Mouse (Mus musculus): Measurements from ENCODE around the gene Ubxn10. TPM values are rescaled to one million over a fixed set of nuclear protein-coding genes. Genes with fewer than 3 reads are reported as not detected.

Ubxn10 gene
- polyA plus RNA-seq, 1 experiment from 2014 or later, result 6.6 TPM

DNA sequence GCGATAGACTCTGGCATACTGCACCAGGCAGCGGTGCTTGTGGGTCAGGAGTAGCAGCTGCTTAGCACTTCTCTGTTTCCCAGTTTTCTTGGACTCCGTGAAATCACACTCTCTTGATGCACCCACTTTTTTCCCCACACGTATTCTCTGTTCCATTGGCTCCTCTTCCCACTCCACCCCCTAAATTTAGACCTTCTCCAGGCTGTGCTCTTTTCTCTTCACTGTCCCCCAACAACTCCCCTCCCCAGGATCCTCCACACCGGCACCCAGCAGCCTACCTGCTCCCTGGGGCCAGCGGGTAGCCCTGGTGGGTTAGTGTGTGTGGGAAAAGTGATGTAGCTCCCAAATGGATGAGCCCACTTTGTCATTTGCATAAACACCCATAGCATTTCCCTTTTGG lies 51.2 kb downstream of the Ubxn10 start:
- 72% methylated on average over 6 of the region's 6 CpGs for WGBS
- Histone ChIP-seq H3K27me3 (ENCODE audit: control insufficient read depth, insufficient read depth, low read depth, low read length) (peaks cover 5% of the 10 kb centered on the region), H3K36me3 (ENCODE audit: control insufficient read depth, insufficient read depth, low read length) (no peaks in the 10 kb centered on the region), H3K4me1 (replicated peaks; ENCODE audit: control insufficient read depth, insufficient read depth, low read length) (no peaks in the 10 kb centered on the region), H3K27ac (ENCODE audit: low read length) (no peak overlapping the region), H3K4me3 (ENCODE audit: low read length) (no peak overlapping the region), H3K9me3 (ENCODE audit: control insufficient read depth, low read length) (no peaks in the 10 kb centered on the region), H3K4me2 (ENCODE audit: low read depth, low read length) (no peak overlapping the region), H3K9ac (ENCODE audit: low read length) (no peak overlapping the region)
- no peak for ATAC-seq (ENCODE audit: low read depth)

DNA sequence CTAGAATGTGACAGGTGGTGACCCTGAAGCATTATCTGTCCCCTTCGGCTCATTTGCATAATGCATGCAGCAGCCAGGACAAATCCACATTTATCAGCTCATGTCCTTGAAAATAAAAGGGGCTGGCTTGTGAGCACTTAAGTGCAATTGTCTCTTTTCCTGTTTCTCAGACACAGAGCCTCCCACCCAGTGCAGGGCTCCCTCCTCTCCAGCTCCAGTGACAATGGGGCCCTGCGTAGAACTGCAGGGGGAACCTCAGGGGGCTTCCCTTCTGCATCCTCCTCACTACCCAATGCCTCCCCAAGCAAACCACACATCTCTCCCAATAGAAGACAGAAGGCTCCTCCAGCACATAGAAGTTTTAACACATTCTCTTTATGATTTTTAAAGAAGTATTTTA lies 54.2 kb downstream of the Ubxn10 start:
- Histone ChIP-seq H3K9me3 (ENCODE audit: control insufficient read depth, low read length) (no peaks in the 10 kb centered on the region), H3K4me3 (ENCODE audit: low read length) (no peak overlapping the region), H3K36me3 (ENCODE audit: control insufficient read depth, insufficient read depth, low read length) (no peaks in the 10 kb centered on the region), H3K9ac (ENCODE audit: low read length) (no peak overlapping the region), H3K27ac (ENCODE audit: low read length) (no peak overlapping the region), H3K4me1 (replicated peaks; ENCODE audit: control insufficient read depth, insufficient read depth, low read length) (no peaks in the 10 kb centered on the region), H3K27me3 (ENCODE audit: control insufficient read depth, insufficient read depth, low read depth, low read length) (no peaks in the 10 kb centered on the region), H3K4me2 (ENCODE audit: low read depth, low read length) (no peak overlapping the region)
- ATAC-seq (ENCODE audit: low read depth), result no peak
- WGBS, result 63% methylated on average over 2 of the region's 2 CpGs

DNA sequence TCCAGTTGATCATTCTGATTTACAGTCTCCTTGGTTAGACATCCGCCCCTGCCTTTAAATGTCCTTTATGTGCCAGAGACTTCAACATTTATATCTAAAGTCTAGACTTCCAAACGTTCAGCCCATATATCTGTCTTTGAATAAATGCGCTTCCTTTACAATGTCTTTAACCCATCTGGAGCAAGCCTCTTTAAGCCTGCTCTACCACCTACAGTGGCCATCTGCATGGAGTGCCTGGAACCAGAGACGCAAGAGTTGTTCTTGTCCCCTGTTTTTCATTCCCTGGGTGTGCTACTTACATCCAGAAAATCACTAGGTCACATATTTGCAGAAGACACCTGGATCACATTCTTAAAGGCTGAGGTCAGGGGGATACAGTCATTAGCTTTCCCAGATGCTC lies 56.8 kb downstream of the Ubxn10 start:
- Histone ChIP-seq H3K27me3 (ENCODE audit: control insufficient read depth, insufficient read depth, low read depth, low read length) (no peaks in the 10 kb centered on the region), H3K27ac (ENCODE audit: low read length) (no peak overlapping the region), H3K4me1 (replicated peaks; ENCODE audit: control insufficient read depth, insufficient read depth, low read length) (no peaks in the 10 kb centered on the region), H3K4me3 (ENCODE audit: low read length) (no peak overlapping the region), H3K36me3 (ENCODE audit: control insufficient read depth, insufficient read depth, low read length) (no peaks in the 10 kb centered on the region), H3K4me2 (ENCODE audit: low read depth, low read length) (no peak overlapping the region), H3K9ac (ENCODE audit: low read length) (no peak overlapping the region), H3K9me3 (ENCODE audit: control insufficient read depth, low read length) (no peaks in the 10 kb centered on the region)
- WGBS, result 68% methylated on average over 4 of the region's 4 CpGs
- no peak for ATAC-seq (ENCODE audit: low read depth)

DNA sequence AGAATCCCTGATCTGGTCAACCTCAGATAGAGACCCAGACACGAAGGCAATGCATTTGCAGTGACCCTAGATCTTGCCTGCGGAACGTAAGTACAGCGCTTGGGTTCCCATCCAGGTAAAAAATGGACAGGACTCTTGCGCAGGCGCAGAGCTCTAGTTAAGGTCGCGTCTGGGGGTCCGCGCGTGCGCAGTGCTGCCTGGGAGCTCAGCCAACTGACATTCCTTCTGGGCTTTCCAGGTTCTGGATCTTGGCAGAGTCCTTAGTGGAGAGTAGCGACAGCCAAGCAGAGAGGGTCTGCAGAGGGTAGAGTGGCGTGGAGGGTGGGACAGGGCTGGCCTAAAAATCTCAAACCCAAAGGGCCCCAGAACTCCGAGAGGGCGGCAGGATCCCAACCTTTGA lies 59.4 kb downstream of the Ubxn10 start:
- Histone ChIP-seq H3K4me3 (ENCODE audit: low read length) (no peak overlapping the region), H3K9ac (ENCODE audit: low read length) (no peak overlapping the region), H3K4me1 (replicated peaks; ENCODE audit: control insufficient read depth, insufficient read depth, low read length) (no peaks in the 10 kb centered on the region), H3K36me3 (ENCODE audit: control insufficient read depth, insufficient read depth, low read length) (no peaks in the 10 kb centered on the region), H3K27ac (ENCODE audit: low read length) (no peak overlapping the region), H3K27me3 (ENCODE audit: control insufficient read depth, insufficient read depth, low read depth, low read length) (no peaks in the 10 kb centered on the region), H3K9me3 (ENCODE audit: control insufficient read depth, low read length) (no peaks in the 10 kb centered on the region), H3K4me2 (ENCODE audit: low read depth, low read length) (no peak overlapping the region)
- 15% methylated on average over 16 of the region's 16 CpGs for WGBS
- no peak for ATAC-seq (ENCODE audit: low read depth)

DNA sequence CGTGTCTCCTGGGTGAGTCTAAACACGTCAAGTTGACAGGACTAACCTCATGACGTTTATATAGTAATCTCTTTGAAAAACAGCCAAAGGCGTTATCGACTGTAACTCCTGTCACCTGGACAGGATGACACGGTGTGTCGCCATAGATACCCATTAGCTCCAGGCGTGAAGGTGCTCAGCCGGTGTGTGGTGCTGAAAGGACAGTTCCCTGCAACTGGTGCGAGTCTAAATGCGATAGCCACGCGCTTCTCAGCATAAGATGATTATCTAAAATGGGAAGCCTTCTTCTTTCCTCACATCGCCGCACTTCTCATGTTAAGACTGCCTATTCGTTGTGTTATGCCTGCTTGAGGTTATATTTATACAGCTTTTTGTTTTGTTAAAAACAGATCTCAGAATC lies 60.5 kb downstream of the Ubxn10 start:
- no peaks in the 10 kb centered on the region for H3K27me3 ChIP-seq (ENCODE audit: control insufficient read depth, insufficient read depth, low read depth, low read length)
- no peaks in the 10 kb centered on the region for H3K4me1 ChIP-seq (replicated peaks; ENCODE audit: control insufficient read depth, insufficient read depth, low read length)
- no peaks in the 10 kb centered on the region for H3K9me3 ChIP-seq (ENCODE audit: control insufficient read depth, low read length)
- no peak overlapping the region for H3K9ac ChIP-seq (ENCODE audit: low read length)
- H3K36me3 ChIP-seq (ENCODE audit: control insufficient read depth, insufficient read depth, low read length), result no peaks in the 10 kb centered on the region
- H3K4me2 ChIP-seq (ENCODE audit: low read depth, low read length), result no peak overlapping the region
- no peak overlapping the region for H3K27ac ChIP-seq (ENCODE audit: low read length)
- no peak for ATAC-seq (ENCODE audit: low read depth)
- H3K4me3 ChIP-seq (ENCODE audit: low read length), result no peak overlapping the region
- WGBS, result 10% methylated on average over 16 of the region's 16 CpGs

DNA sequence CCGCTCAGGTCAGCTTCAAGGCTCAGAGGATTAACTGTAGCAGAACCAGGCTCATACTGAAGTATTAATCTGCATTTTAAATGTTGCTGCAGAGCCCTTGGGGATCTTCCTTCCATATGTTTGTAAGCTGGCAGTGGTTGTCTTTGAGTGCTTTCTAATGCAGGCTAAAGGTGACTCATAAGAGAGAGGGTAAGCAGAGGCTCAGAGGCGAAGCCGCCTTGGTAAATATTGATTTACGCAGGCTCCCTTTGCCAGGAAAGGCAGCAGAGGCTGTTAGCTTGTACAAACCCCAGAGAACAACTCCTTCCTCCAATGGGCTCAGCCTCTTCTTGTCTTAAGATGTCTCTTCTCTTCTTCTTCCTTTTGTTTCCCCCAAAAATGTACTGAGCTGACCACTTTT lies 64.8 kb downstream of the Ubxn10 start:
- H3K4me3 ChIP-seq (ENCODE audit: low read length), result no peak overlapping the region
- no peaks in the 10 kb centered on the region for H3K36me3 ChIP-seq (ENCODE audit: control insufficient read depth, insufficient read depth, low read length)
- no peaks in the 10 kb centered on the region for H3K27me3 ChIP-seq (ENCODE audit: control insufficient read depth, insufficient read depth, low read depth, low read length)
- no peak overlapping the region for H3K4me2 ChIP-seq (ENCODE audit: low read depth, low read length)
- 30% methylated on average over 4 of the region's 4 CpGs for WGBS
- no peak overlapping the region for H3K27ac ChIP-seq (ENCODE audit: low read length)
- ATAC-seq (ENCODE audit: low read depth), result no peak
- H3K9me3 ChIP-seq (ENCODE audit: control insufficient read depth, low read length), result no peaks in the 10 kb centered on the region
- no peaks in the 10 kb centered on the region for H3K4me1 ChIP-seq (replicated peaks; ENCODE audit: control insufficient read depth, insufficient read depth, low read length)
- no peak overlapping the region for H3K9ac ChIP-seq (ENCODE audit: low read length)

DNA sequence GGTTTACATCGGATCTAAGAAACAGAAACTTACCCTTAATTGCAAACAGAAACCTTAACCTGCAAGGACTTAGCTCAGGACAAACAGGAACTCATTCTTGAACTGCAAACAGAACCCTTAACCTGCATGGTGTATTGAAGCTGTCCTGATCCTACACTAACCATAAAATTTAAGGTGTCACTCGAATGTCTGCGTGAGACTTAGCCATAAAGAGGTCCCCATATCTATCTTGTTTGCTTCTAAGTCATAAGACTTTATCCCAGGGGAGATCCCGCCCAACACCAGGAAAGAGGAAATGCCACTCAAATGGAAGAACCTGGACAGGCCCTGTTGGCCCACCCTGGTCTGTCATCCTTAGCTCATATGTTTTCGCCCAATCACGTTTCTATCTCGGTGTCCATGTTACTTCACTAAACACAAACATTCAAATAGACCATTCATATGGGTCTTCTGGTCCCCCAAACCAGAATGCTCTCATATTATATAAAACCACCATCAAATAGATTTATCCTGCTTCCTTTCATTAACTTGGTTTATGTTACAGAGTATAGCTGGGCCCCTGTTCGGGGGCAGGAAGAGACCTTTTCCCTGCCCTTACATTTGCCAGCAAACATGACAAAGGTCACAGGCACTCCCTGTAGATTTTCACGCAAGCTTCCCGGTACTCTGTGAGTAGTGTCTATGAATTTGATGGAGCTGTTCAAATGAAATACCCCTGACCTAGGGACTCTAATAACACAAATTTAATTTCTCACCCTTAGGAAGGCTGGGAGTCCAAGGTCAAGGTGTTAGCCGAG lies 66.7 kb downstream of the Ubxn10 start:
- no peaks in the 10 kb centered on the region for H3K4me1 ChIP-seq (replicated peaks; ENCODE audit: control insufficient read depth, insufficient read depth, low read length)
- H3K36me3 ChIP-seq (ENCODE audit: control insufficient read depth, insufficient read depth, low read length), result no peaks in the 10 kb centered on the region
- ATAC-seq (ENCODE audit: low read depth), result no peak
- H3K27me3 ChIP-seq (ENCODE audit: control insufficient read depth, insufficient read depth, low read depth, low read length), result no peaks in the 10 kb centered on the region
- WGBS, result 61% methylated on average over 11 of the region's 11 CpGs
- H3K9me3 ChIP-seq (ENCODE audit: control insufficient read depth, low read length), result no peaks in the 10 kb centered on the region
- no peak overlapping the region for H3K9ac ChIP-seq (ENCODE audit: low read length)
- no peak overlapping the region for H3K27ac ChIP-seq (ENCODE audit: low read length)
- no peak overlapping the region for H3K4me3 ChIP-seq (ENCODE audit: low read length)
- H3K4me2 ChIP-seq (ENCODE audit: low read depth, low read length), result no peak overlapping the region

DNA sequence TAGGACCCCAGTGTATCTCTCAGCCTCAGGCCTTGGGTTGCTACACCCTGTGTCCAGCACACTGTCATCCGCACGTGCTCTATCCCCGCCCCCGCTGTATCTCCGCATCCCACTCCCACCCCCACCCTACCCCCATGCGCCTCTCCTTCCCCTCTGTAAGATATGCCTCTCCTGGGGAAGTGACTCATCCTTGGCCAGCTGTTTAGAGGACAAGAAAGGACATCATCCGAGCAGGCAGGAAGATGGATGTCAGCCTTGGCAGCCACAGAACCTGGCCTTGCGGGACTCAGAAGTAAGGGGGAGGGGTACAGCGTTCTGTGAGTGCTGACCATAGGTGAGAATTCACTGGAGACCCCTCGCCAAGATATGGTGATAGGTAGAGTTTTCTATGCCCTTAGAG lies 70.4 kb downstream of the Ubxn10 start:
- 46% methylated on average over 10 of the region's 10 CpGs for WGBS
- Histone ChIP-seq H3K9me3 (ENCODE audit: control insufficient read depth, low read length) (no peaks in the 10 kb centered on the region), H3K27ac (ENCODE audit: low read length) (no peak overlapping the region), H3K9ac (ENCODE audit: low read length) (no peak overlapping the region), H3K36me3 (ENCODE audit: control insufficient read depth, insufficient read depth, low read length) (no peaks in the 10 kb centered on the region), H3K4me3 (ENCODE audit: low read length) (no peak overlapping the region), H3K4me1 (replicated peaks; ENCODE audit: control insufficient read depth, insufficient read depth, low read length) (no peaks in the 10 kb centered on the region), H3K27me3 (ENCODE audit: control insufficient read depth, insufficient read depth, low read depth, low read length) (no peaks in the 10 kb centered on the region), H3K4me2 (ENCODE audit: low read depth, low read length) (no peak overlapping the region)
- no peak for ATAC-seq (ENCODE audit: low read depth)

DNA sequence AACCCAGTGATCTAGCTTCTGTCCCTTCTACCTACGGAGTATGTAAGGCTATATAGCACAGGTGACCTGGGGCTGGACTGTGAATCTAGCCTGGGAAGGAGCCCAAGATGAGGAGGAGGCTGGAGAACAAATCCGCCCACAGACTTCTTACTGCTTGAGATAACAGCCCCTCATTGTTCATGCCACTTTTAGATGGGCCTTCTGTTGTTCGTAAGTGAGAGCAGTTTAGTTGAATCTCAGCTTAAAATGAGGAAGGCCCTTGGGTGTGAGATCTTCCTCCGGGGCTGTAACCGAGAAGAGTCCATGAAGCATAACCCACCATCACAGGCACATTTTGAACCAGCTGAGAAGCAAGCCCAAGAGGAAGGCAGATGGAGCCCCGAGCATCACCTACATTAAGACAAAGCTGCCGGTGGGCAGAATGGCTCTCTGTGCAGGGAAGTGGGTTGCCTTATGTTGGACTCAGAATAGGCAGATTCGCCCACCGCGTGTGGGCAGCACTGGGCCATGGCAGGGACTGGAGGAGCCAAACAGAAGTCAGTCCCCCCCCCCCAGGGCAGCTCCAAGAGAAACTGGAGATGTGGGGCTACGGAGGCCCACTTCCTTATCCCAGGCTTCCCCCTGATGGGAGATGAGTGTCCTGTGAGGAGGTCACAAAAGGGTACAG lies 76.9 kb downstream of the Ubxn10 start:
- no peak overlapping the region for H3K4me3 ChIP-seq (ENCODE audit: low read length)
- no peak overlapping the region for H3K27ac ChIP-seq (ENCODE audit: low read length)
- no peaks in the 10 kb centered on the region for H3K36me3 ChIP-seq (ENCODE audit: control insufficient read depth, insufficient read depth, low read length)
- no peak for ATAC-seq (ENCODE audit: low read depth)
- no peak overlapping the region for H3K4me2 ChIP-seq (ENCODE audit: low read depth, low read length)
- WGBS, result 69% methylated on average over 11 of the region's 11 CpGs
- no peaks in the 10 kb centered on the region for H3K27me3 ChIP-seq (ENCODE audit: control insufficient read depth, insufficient read depth, low read depth, low read length)
- H3K9ac ChIP-seq (ENCODE audit: low read length), result no peak overlapping the region
- no peaks in the 10 kb centered on the region for H3K9me3 ChIP-seq (ENCODE audit: control insufficient read depth, low read length)
- no peaks in the 10 kb centered on the region for H3K4me1 ChIP-seq (replicated peaks; ENCODE audit: control insufficient read depth, insufficient read depth, low read length)
